Mouse (Mus musculus) neural tube, embryonic 13.5 days (tissue): ENCODE results near the gene Itga6. TPM values are rescaled to one million over a fixed set of nuclear protein-coding genes. Genes with fewer than 3 reads are reported as not detected.

ENCODE experiments used
- ATAC-seq: fragments of 200-750 bp; cut with Nextera tagmentation; 2 replicates; pipeline ENCODE4 v1.8.0; 2017; ENCODE audit warnings: low read depth, mild to moderate bottlenecking, moderate TSS enrichment, moderate library complexity
- H3K27ac ChIP-seq: fragments of 300-500 bp; sonication (generic); replicated peaks from 2 replicates; pipeline ENCODE4 v1.5.1; 2015; ENCODE audit warnings: moderate library complexity, mild to moderate bottlenecking, inconsistent platforms
- H3K27me3 ChIP-seq: fragments of 300-500 bp; sonication (generic); 2 replicates; pipeline ENCODE4 v1.6.1; 2015; ENCODE audit warnings: mild to moderate bottlenecking, inconsistent platforms
- H3K36me3 ChIP-seq: fragments of 300-500 bp; sonication (generic); 2 replicates; pipeline ENCODE4 v1.6.1; 2015; ENCODE audit warnings: mild to moderate bottlenecking, inconsistent platforms
- H3K4me1 ChIP-seq: fragments of 300-500 bp; sonication (generic); replicated peaks from 2 replicates; pipeline ENCODE4 v1.6.1; 2015; ENCODE audit warnings: inconsistent platforms
- H3K4me2 ChIP-seq: fragments of 300-500 bp; sonication (generic); 2 replicates; pipeline ENCODE4 v1.6.1; 2015; ENCODE audit warnings: inconsistent platforms, mild to moderate bottlenecking, moderate library complexity
- H3K4me3 ChIP-seq: fragments of 300-500 bp; sonication (generic); 2 replicates; pipeline ENCODE4 v1.5.1; 2015; ENCODE audit warnings: mild to moderate bottlenecking, inconsistent platforms
- H3K9ac ChIP-seq: fragments of 300-500 bp; sonication (generic); 2 replicates; pipeline ENCODE4 v1.6.1; 2015; ENCODE audit warnings: moderate library complexity, mild to moderate bottlenecking, inconsistent platforms
- H3K9me3 ChIP-seq: fragments of 300-500 bp; sonication (generic); 2 replicates; pipeline ENCODE4 v1.6.1; 2016; ENCODE audit warnings: inconsistent platforms
- WGBS: fragments of 180-500 bp; shearing (Covaris S2); methylation state at CpG from one replicate; pipeline ENCODE4 v1.1.7; 2015; 5-methylcytosine and 5-hydroxymethylcytosine counted together
- polyA plus RNA-seq: library from polyadenylated mRNA; unstranded; fragments of >200 nt; fragmentation: Nextera tagmentation; extraction: Ambion mirVana; gene quantifications from 2 replicates; pipeline ENCODE4 v1.2.1, GENCODE M21; 2015

Gene Itga6
- polyA plus RNA-seq, 1 experiment from 2014 or later = 26.3 TPM

GRCm38 (mm10) chr2:71752383-71752782 lies 7.0 kb downstream of the Itga6 start:
- no peaks in the 10 kb centered on the region for H3K27me3 ChIP-seq
- H3K4me1 ChIP-seq = peaks cover 16% of the 10 kb centered on the region
- WGBS = 88% methylated on average over 2 of the region's 2 CpGs
- H3K9ac ChIP-seq = no peak overlapping the region
- ATAC-seq = no peak
- no peaks in the 10 kb centered on the region for H3K36me3 ChIP-seq
- no peaks in the 10 kb centered on the region for H3K9me3 ChIP-seq
- no peak overlapping the region for H3K4me3 ChIP-seq
- H3K4me2 ChIP-seq = no peak overlapping the region
- H3K27ac ChIP-seq = no peak overlapping the region

GRCm38 (mm10) chr2:71753161-71753560 lies 7.7 kb downstream of the Itga6 start:
- H3K27me3 ChIP-seq = no peaks in the 10 kb centered on the region
- H3K9me3 ChIP-seq = no peaks in the 10 kb centered on the region
- no peak for ATAC-seq
- H3K4me2 ChIP-seq = no peak overlapping the region
- H3K9ac ChIP-seq = no peak overlapping the region
- WGBS = 84% methylated on average over 4 of the region's 4 CpGs
- no peaks in the 10 kb centered on the region for H3K36me3 ChIP-seq
- peaks cover 16% of the 10 kb centered on the region for H3K4me1 ChIP-seq
- H3K27ac ChIP-seq = no peak overlapping the region
- no peak overlapping the region for H3K4me3 ChIP-seq

GRCm38 (mm10) chr2:71755748-71756147 lies 10.3 kb downstream of the Itga6 start:
- Histone ChIP-seq H3K9me3 (no peaks in the 10 kb centered on the region), H3K9ac (no peak overlapping the region), H3K36me3 (no peaks in the 10 kb centered on the region), H3K27me3 (no peaks in the 10 kb centered on the region), H3K4me1 (peaks cover 13% of the 10 kb centered on the region), H3K4me3 (no peak overlapping the region), H3K27ac (no peak overlapping the region), H3K4me2 (no peak overlapping the region)
- ATAC-seq = no peak
- 87% methylated on average over 4 of the region's 4 CpGs for WGBS

GRCm38 (mm10) chr2:71757098-71757497 lies 11.7 kb downstream of the Itga6 start:
- no peak for ATAC-seq
- no peaks in the 10 kb centered on the region for H3K27me3 ChIP-seq
- H3K27ac ChIP-seq = no peak overlapping the region
- no peaks in the 10 kb centered on the region for H3K36me3 ChIP-seq
- H3K4me3 ChIP-seq = no peak overlapping the region
- no peaks in the 10 kb centered on the region for H3K9me3 ChIP-seq
- no peak overlapping the region for H3K4me2 ChIP-seq
- WGBS = 81% methylated on average over 5 of the region's 5 CpGs
- peaks cover 13% of the 10 kb centered on the region for H3K4me1 ChIP-seq
- H3K9ac ChIP-seq = no peak overlapping the region

GRCm38 (mm10) chr2:71758591-71759531 lies 13.4 kb downstream of the Itga6 start:
- Histone ChIP-seq H3K27me3 (no peaks in the 10 kb centered on the region), H3K9ac (no peak overlapping the region), H3K4me3 (no peak overlapping the region), H3K4me1 (peaks cover 13% of the 10 kb centered on the region), H3K27ac (no peak overlapping the region), H3K9me3 (no peaks in the 10 kb centered on the region), H3K4me2 (no peak overlapping the region), H3K36me3 (no peaks in the 10 kb centered on the region)
- 54% methylated on average over 19 of the region's 19 CpGs for WGBS
- ATAC-seq = no peak

- Histone ChIP-seq H3K4me3 (no peak overlapping the region), H3K36me3 (no peaks in the 10 kb centered on the region), H3K4me2 (no peak overlapping the region), H3K4me1 (peaks cover 13% of the 10 kb centered on the region), H3K27me3 (no peaks in the 10 kb centered on the region), H3K9me3 (no peaks in the 10 kb centered on the region), H3K9ac (no peak overlapping the region), H3K27ac (no peak overlapping the region)
- no peak for ATAC-seq
- 81% methylated on average over 4 of the region's 4 CpGs for WGBS
Observed at GRCm38 (mm10) chr2:71760091-71760490, 14.7 kb downstream of the Itga6 start.

GRCm38 (mm10) chr2:71761081-71761480 lies 15.7 kb downstream of the Itga6 start:
- WGBS = 95% methylated on average over 9 of the region's 9 CpGs
- Histone ChIP-seq H3K27me3 (no peaks in the 10 kb centered on the region), H3K4me3 (no peak overlapping the region)

GRCm38 (mm10) chr2:71764525-71764924 lies 19.1 kb downstream of the Itga6 start:
- H3K36me3 ChIP-seq = no peaks in the 10 kb centered on the region
- H3K27ac ChIP-seq = no peak overlapping the region
- ATAC-seq = no peak
- peaks cover under 1% of the 10 kb centered on the region; the same call in 1 of the 2 replicates for H3K4me1 ChIP-seq
- 85% methylated on average over 5 of the region's 5 CpGs for WGBS
- H3K27me3 ChIP-seq = no peaks in the 10 kb centered on the region
- no peaks in the 10 kb centered on the region for H3K9me3 ChIP-seq
- H3K4me3 ChIP-seq = no peak overlapping the region
- no peak overlapping the region for H3K9ac ChIP-seq
- no peak overlapping the region for H3K4me2 ChIP-seq

More at GRCm38 (mm10) chr2:71761081-71761480, 15.7 kb downstream of the Itga6 start:
- Histone ChIP-seq H3K36me3 (no peaks in the 10 kb centered on the region), H3K9me3 (no peaks in the 10 kb centered on the region), H3K4me1 (peaks cover 13% of the 10 kb centered on the region), H3K27ac (no peak overlapping the region), H3K9ac (no peak overlapping the region), H3K4me2 (no peak overlapping the region)
- no peak for ATAC-seq

GRCm38 (mm10) chr2:71764961-71765735 lies 19.7 kb downstream of the Itga6 start:
- Histone ChIP-seq H3K27ac (no peak overlapping the region), H3K4me3 (no peak overlapping the region), H3K27me3 (no peaks in the 10 kb centered on the region), H3K36me3 (no peaks in the 10 kb centered on the region), H3K9me3 (no peaks in the 10 kb centered on the region), H3K4me2 (no peak overlapping the region), H3K9ac (no peak overlapping the region), H3K4me1 (no peaks in the 10 kb centered on the region)
- WGBS = 82% methylated on average over 3 of the region's 3 CpGs
- no peak for ATAC-seq

GRCm38 (mm10) chr2:71766007-71766406 lies 20.6 kb downstream of the Itga6 start:
- H3K4me3 ChIP-seq = no peak overlapping the region
- no peaks in the 10 kb centered on the region for H3K4me1 ChIP-seq
- WGBS = 82% methylated on average over 5 of the region's 5 CpGs
- H3K9ac ChIP-seq = no peak overlapping the region
- H3K9me3 ChIP-seq = no peaks in the 10 kb centered on the region
- H3K36me3 ChIP-seq = no peaks in the 10 kb centered on the region
- no peak for ATAC-seq
- no peaks in the 10 kb centered on the region for H3K27me3 ChIP-seq
- no peak overlapping the region for H3K27ac ChIP-seq
- no peak overlapping the region for H3K4me2 ChIP-seq

GRCm38 (mm10) chr2:71767019-71767610 lies 21.7 kb downstream of the Itga6 start:
- no peak overlapping the region for H3K9ac ChIP-seq
- H3K4me2 ChIP-seq = no peak overlapping the region
- H3K27ac ChIP-seq = no peak overlapping the region
- WGBS = 77% methylated on average over 6 of the region's 6 CpGs
- no peaks in the 10 kb centered on the region for H3K4me1 ChIP-seq
- H3K27me3 ChIP-seq = no peaks in the 10 kb centered on the region
- no peak for ATAC-seq
- no peaks in the 10 kb centered on the region for H3K36me3 ChIP-seq
- no peak overlapping the region for H3K4me3 ChIP-seq
- no peaks in the 10 kb centered on the region for H3K9me3 ChIP-seq

- Histone ChIP-seq H3K27me3 (no peaks in the 10 kb centered on the region), H3K9ac (no peak overlapping the region), H3K36me3 (no peaks in the 10 kb centered on the region), H3K4me3 (no peak overlapping the region), H3K27ac (no peak overlapping the region), H3K4me1 (peaks cover 19% of the 10 kb centered on the region), H3K9me3 (no peaks in the 10 kb centered on the region), H3K4me2 (no peak overlapping the region)
- ATAC-seq = no peak
- WGBS = 91% methylated on average over 4 of the region's 4 CpGs
Observed at GRCm38 (mm10) chr2:71771762-71772161, 26.3 kb downstream of the Itga6 start.
